Mouse (Mus musculus): ENCODE results near the gene Abhd10. TPM values are rescaled to one million over a fixed set of nuclear protein-coding genes. Genes with fewer than 3 reads are reported as not detected.

Abhd10 gene
- total RNA-seq (2021) = 10 to 100 TPM; 16.0 to 18.6 TPM

GRCm38 (mm10) chr16:45742615-45743476, at the start of gene Abhd10:
Gene Abhd10 (minus strand): TSS chr16:45742955.
- intact Hi-C loops (cut with DNase I) = loop anchor here (5.0 kb wide), 1 partner anchor 269 kb away; the partner anchor contains the start of gene Plcxd2
- DNase-seq (ENCODE audit: low spot score) = peak; percentile 89

- intact Hi-C loops (cut with DNase I) = no loop called here
- no peak for DNase-seq (ENCODE audit: low spot score)
Observed at GRCm38 (mm10) chr16:45791286-45791685, 48.5 kb upstream of the Abhd10 start.

- DNase-seq (ENCODE audit: low spot score) = no peak
- intact Hi-C loops (cut with DNase I) = no loop called here
Observed at GRCm38 (mm10) chr16:45789311-45789710, 46.6 kb upstream of the Abhd10 start.

- intact Hi-C loops (cut with DNase I) = no loop called here
- no peak for DNase-seq (ENCODE audit: low spot score)
Observed at GRCm38 (mm10) chr16:45787650-45788049, 44.9 kb upstream of the Abhd10 start.

GRCm38 (mm10) chr16:45786639-45787038, 43.9 kb upstream of the Abhd10 start:
- intact Hi-C loops (cut with DNase I) = no loop called here
- no peak for DNase-seq (ENCODE audit: low spot score)

- intact Hi-C loops (cut with DNase I) = no loop called here
- DNase-seq (ENCODE audit: low spot score) = no peak
Observed at GRCm38 (mm10) chr16:45780001-45780400, 37.2 kb upstream of the Abhd10 start.

GRCm38 (mm10) chr16:45774813-45775212, 32.1 kb upstream of the Abhd10 start:
- DNase-seq (ENCODE audit: low spot score) = no peak
- intact Hi-C loops (cut with DNase I) = no loop called here

- DNase-seq (ENCODE audit: low spot score) = no peak
- intact Hi-C loops (cut with DNase I) = no loop called here
Observed at GRCm38 (mm10) chr16:45770914-45771313, 28.2 kb upstream of the Abhd10 start.

- no peak for DNase-seq (ENCODE audit: low spot score)
- intact Hi-C loops (cut with DNase I) = no loop called here
Observed at GRCm38 (mm10) chr16:45767853-45768640, 25.3 kb upstream of the Abhd10 start.

GRCm38 (mm10) chr16:45767434-45767833, 24.7 kb upstream of the Abhd10 start:
- intact Hi-C loops (cut with DNase I) = no loop called here
- no peak for DNase-seq (ENCODE audit: low spot score)

- no peak for DNase-seq (ENCODE audit: low spot score)
- intact Hi-C loops (cut with DNase I) = no loop called here
Observed at GRCm38 (mm10) chr16:45765801-45766494, 23.2 kb upstream of the Abhd10 start.

- intact Hi-C loops (cut with DNase I) = no loop called here
- DNase-seq (ENCODE audit: low spot score) = no peak
Observed at GRCm38 (mm10) chr16:45765102-45765501, 22.3 kb upstream of the Abhd10 start.

- no peak for DNase-seq (ENCODE audit: low spot score)
- intact Hi-C loops (cut with DNase I) = loop anchor here (5.0 kb wide), 2 partner anchors 34 to 69 kb away; no protein-coding TSS in a partner anchor
Observed at GRCm38 (mm10) chr16:45762859-45763505, 20.2 kb upstream of the Abhd10 start.

GRCm38 (mm10) chr16:45761425-45761824, 18.7 kb upstream of the Abhd10 start:
- intact Hi-C loops (cut with DNase I) = loop anchor here (5.0 kb wide), 2 partner anchors 36 to 71 kb away; no protein-coding TSS in a partner anchor

GRCm38 (mm10) chr16:45758726-45759269, 16.0 kb upstream of the Abhd10 start:
- DNase-seq (ENCODE audit: low spot score) = no peak
- intact Hi-C loops (cut with DNase I) = loop anchor here (5.0 kb wide), 1 partner anchor 84 kb away; no protein-coding TSS in a partner anchor

More at GRCm38 (mm10) chr16:45761425-45761824, 18.7 kb upstream of the Abhd10 start:
- DNase-seq (ENCODE audit: low spot score) = no peak

GRCm38 (mm10) chr16:45757421-45758078, 14.8 kb upstream of the Abhd10 start:
- intact Hi-C loops (cut with DNase I) = loop anchor here (2.0 to 5.0 kb wide), 3 partner anchors 59 to 209 kb away; no protein-coding TSS in a partner anchor
- peak; percentile 51 for DNase-seq (ENCODE audit: low spot score)

GRCm38 (mm10) chr16:45756855-45757254, 14.1 kb upstream of the Abhd10 start:
- DNase-seq (ENCODE audit: low spot score) = no peak
- intact Hi-C loops (cut with DNase I) = loop anchor here (2.0 to 5.0 kb wide), 3 partner anchors 60 to 210 kb away; no protein-coding TSS in a partner anchor

- no peak for DNase-seq (ENCODE audit: low spot score)
- intact Hi-C loops (cut with DNase I) = loop anchor here (5.0 kb wide), 1 partner anchor 269 kb away; the partner anchor contains the start of gene Plcxd2
Observed at GRCm38 (mm10) chr16:45743591-45744144, 913 bp upstream of the Abhd10 start.
